Mouse (Mus musculus) spleen, adult 2 months (tissue): Measurements from ENCODE around the gene Ropn1. TPM values are rescaled to one million over a fixed set of nuclear protein-coding genes. Genes with fewer than 3 reads are reported as not detected.
A peak's percentile ranks its signal among the peaks of the same experiment; 100 is the strongest.

Source experiments
- DNase-seq, 2 experiments: peaks; one replicate each; pipeline versions ENCODE4 v3.0.0 to v3.0.0-alpha.2; 2012 to 2021; ENCODE audit warnings: low spot score in 2 of 2, low read depth in 1 of 2
- H3K27ac ChIP-seq: fragments of 200-500 bp; 2 replicates; pipeline ENCODE4 v1.5.1; 2012; ENCODE audit warnings: low read length, inconsistent platforms; ENCODE audit not compliant: insufficient read depth
- H3K27me3 ChIP-seq: fragments of 200-500 bp; 2 replicates; pipeline ENCODE4 v1.6.1; 2012; ENCODE audit warnings: mild to moderate bottlenecking, moderate library complexity, low read length, inconsistent platforms; ENCODE audit not compliant: control insufficient read depth, insufficient read depth
- H3K36me3 ChIP-seq: fragments of 200-500 bp; 2 replicates; pipeline ENCODE4 v1.6.1; 2012; ENCODE audit warnings: mild to moderate bottlenecking, low read length, inconsistent platforms; ENCODE audit not compliant: control insufficient read depth, insufficient read depth
- H3K4me1 ChIP-seq: fragments of 200-500 bp; 2 replicates; pipeline ENCODE4 v1.6.1; 2011; ENCODE audit warnings: inconsistent platforms; ENCODE audit not compliant: control insufficient read depth, insufficient read depth, insufficient read length
- H3K4me3 ChIP-seq: fragments of 200-500 bp; 2 replicates; pipeline ENCODE4 v1.5.1; 2011; ENCODE audit warnings: mild to moderate bottlenecking, inconsistent platforms; ENCODE audit not compliant: insufficient read depth, insufficient read length; ENCODE audit errors: extremely low read depth
- CTCF ChIP-seq: fragments of 200-500 bp; IDR thresholded peaks from 2 replicates; pipeline ENCODE4 v1.5.1; 2011; ENCODE audit warnings: mild to moderate bottlenecking, inconsistent platforms; ENCODE audit not compliant: insufficient read depth, insufficient read length, insufficient replicate concordance; ENCODE audit errors: extremely low read depth
- POLR2A ChIP-seq: fragments of 200-500 bp; IDR thresholded peaks from 2 replicates; pipeline ENCODE4 v1.6.1; 2011; ENCODE audit warnings: low read depth, low read length, inconsistent platforms
- WGBS: fragments of 180-500 bp; shearing (Covaris S2); methylation state at CpG from one replicate; pipeline ENCODE4 v1.1.7; 2018; 5-methylcytosine and 5-hydroxymethylcytosine counted together
- polyA plus RNA-seq: library from polyadenylated mRNA; depleted of rRNA; stranded (reverse); fragments of >200 nt; gene quantifications from 2 replicates; pipeline ENCODE4 v1.2.3, GENCODE M21; 2012; rRNA removed

Gene Ropn1
- polyA plus RNA-seq, 1 experiment: not detected

GRCm38 (mm10) chr16:34700165-34700827, 50.6 kb downstream of the Ropn1 start:
- TF ChIP-seq POLR2A: no peak
- TF ChIP-seq CTCF: peak; percentile 56; the same call in 1 of the 2 replicates
- H3K36me3 ChIP-seq: peaks cover 2% of the 10 kb centered on the region; the same call in 1 of the 2 replicates
- WGBS: 32% methylated on average over 7 of the region's 7 CpGs
- no peak overlapping the region for H3K27ac ChIP-seq
- DNase-seq: peak; percentile 31 to 53
- no peaks in the 10 kb centered on the region for H3K27me3 ChIP-seq
- H3K4me1 ChIP-seq: no peaks in the 10 kb centered on the region
- H3K4me3 ChIP-seq: no peak overlapping the region

GRCm38 (mm10) chr16:34700828-34701216, 51.1 kb downstream of the Ropn1 start:
- no peak overlapping the region for H3K4me3 ChIP-seq
- H3K4me1 ChIP-seq: no peaks in the 10 kb centered on the region
- DNase-seq: no peak
- H3K27me3 ChIP-seq: no peaks in the 10 kb centered on the region
- H3K36me3 ChIP-seq: peaks cover 2% of the 10 kb centered on the region; the same call in 1 of the 2 replicates
- TF ChIP-seq POLR2A: no peak
- no peak for TF ChIP-seq CTCF
- WGBS: 88% methylated on average over 6 of the region's 6 CpGs
- no peak overlapping the region for H3K27ac ChIP-seq

GRCm38 (mm10) chr16:34706019-34706418, 56.3 kb downstream of the Ropn1 start:
- 86% methylated on average over 2 of the region's 2 CpGs for WGBS
- DNase-seq: no peak
- TF ChIP-seq CTCF (no peak), POLR2A (no peak)

GRCm38 (mm10) chr16:34706487-34706946, 56.8 kb downstream of the Ropn1 start:
- no peak for DNase-seq
- WGBS: 90% methylated on average over 7 of the region's 7 CpGs

More at GRCm38 (mm10) chr16:34706019-34706418, 56.3 kb downstream of the Ropn1 start:
- H3K4me1 ChIP-seq: no peaks in the 10 kb centered on the region
- H3K4me3 ChIP-seq: no peak overlapping the region
- H3K27me3 ChIP-seq: no peaks in the 10 kb centered on the region
- H3K36me3 ChIP-seq: no peaks in the 10 kb centered on the region
- H3K27ac ChIP-seq: peak overlapping the region; percentile 36

GRCm38 (mm10) chr16:34711481-34711880, 61.8 kb downstream of the Ropn1 start:
- H3K4me3 ChIP-seq: no peak overlapping the region
- TF ChIP-seq CTCF (no peak), POLR2A (no peak)
- 84% methylated on average over 3 of the region's 3 CpGs for WGBS
- no peaks in the 10 kb centered on the region for H3K27me3 ChIP-seq
- no peak overlapping the region for H3K27ac ChIP-seq
- no peak for DNase-seq
- no peaks in the 10 kb centered on the region for H3K4me1 ChIP-seq
- H3K36me3 ChIP-seq: no peaks in the 10 kb centered on the region

More at GRCm38 (mm10) chr16:34706487-34706946, 56.8 kb downstream of the Ropn1 start:
- Histone ChIP-seq H3K4me3 (no peak overlapping the region), H3K27me3 (no peaks in the 10 kb centered on the region), H3K27ac (peak overlapping the region; percentile 36), H3K36me3 (no peaks in the 10 kb centered on the region), H3K4me1 (no peaks in the 10 kb centered on the region)
- TF ChIP-seq POLR2A (no peak), CTCF (no peak)

- Histone ChIP-seq H3K4me1 (no peaks in the 10 kb centered on the region), H3K4me3 (no peak overlapping the region), H3K27me3 (no peaks in the 10 kb centered on the region), H3K36me3 (0 out of 2 replicates have a peak, but pooled peaks cover 2% of the 10 kb centered on the region), H3K27ac (no peak overlapping the region)
- TF ChIP-seq POLR2A (no peak), CTCF (no peak)
- DNase-seq: no peak
- 93% methylated on average over 3 of the region's 3 CpGs for WGBS
Observed at GRCm38 (mm10) chr16:34725156-34725555, 75.4 kb downstream of the Ropn1 start.

Other genes starting within 250 kb of the Ropn1 start
- gene Kalrn, start 76.4 kb upstream of the Ropn1 start, polyA plus RNA-seq: 7.6 and 7.8 TPM in 2 replicates
- gene Ccdc14, start 40.7 kb downstream of the Ropn1 start, polyA plus RNA-seq: 0.85 and 1.1 TPM in 2 replicates
- gene Mylk, start 95.3 kb downstream of the Ropn1 start, polyA plus RNA-seq: 41.9 and 47.5 TPM in 2 replicates